Mouse (Mus musculus) myocyte (in vitro differentiated cells): ENCODE results near the gene Tmem54. TPM values are rescaled to one million over a fixed set of nuclear protein-coding genes. Genes with fewer than 3 reads are reported as not detected.

Source experiments
- H3K27me3 ChIP-seq: one replicate; pipeline ENCODE4 v1.6.1; 2011; ENCODE audit not compliant: control insufficient read depth, insufficient read depth, insufficient read length
- H3K36me3 ChIP-seq: one replicate; pipeline ENCODE4 v1.6.1; 2011; ENCODE audit not compliant: control insufficient read depth, insufficient read depth
- H3K4me2 ChIP-seq: one replicate; pipeline ENCODE4 v1.6.1; 2011; ENCODE audit warnings: low read depth, control low read depth
- H3K4me3 ChIP-seq: one replicate; pipeline ENCODE4 v1.5.1; 2011; ENCODE audit warnings: mild to moderate bottlenecking, control low read depth, moderate library complexity
- H3K79me2 ChIP-seq: one replicate; pipeline ENCODE4 v1.6.1; 2011; ENCODE audit not compliant: control insufficient read depth, insufficient read depth
- H3ac ChIP-seq: one replicate; pipeline ENCODE4 v1.6.1; 2011; ENCODE audit not compliant: control insufficient read depth, insufficient read length
- CEBPB ChIP-seq: IDR thresholded peaks from 2 replicates; pipeline ENCODE4 v1.6.1; 2011; ENCODE audit warnings: mild to moderate bottlenecking, moderate library complexity; ENCODE audit not compliant: poor library complexity, insufficient read depth, severe bottlenecking
- E2F4 ChIP-seq: IDR thresholded peaks from one replicate; pipeline ENCODE4 v1.6.1; 2011; ENCODE audit warnings: mild to moderate bottlenecking, control low read depth, moderate library complexity; ENCODE audit not compliant: insufficient read depth
- MAX ChIP-seq: IDR thresholded peaks from one replicate; pipeline ENCODE4 v1.6.1; 2011; ENCODE audit warnings: low read depth, mild to moderate bottlenecking, control low read depth
- MYOD1 ChIP-seq, 3 experiments: IDR thresholded peaks; one replicate each; pipeline ENCODE4 v1.6.1; 2011; ENCODE audit warnings: control low read depth in 2 of 3, low read depth in 2 of 3, mild to moderate bottlenecking in 2 of 3, moderate library complexity in 1 of 3; ENCODE audit not compliant: insufficient read length in 2 of 3, control insufficient read depth in 1 of 3
- MYOG ChIP-seq, 3 experiments: IDR thresholded peaks; one replicate each; pipeline ENCODE4 v1.6.1; 2011; ENCODE audit warnings: control low read depth in 2 of 3, low read depth in 2 of 3, mild to moderate bottlenecking in 2 of 3; ENCODE audit not compliant: insufficient read length in 2 of 3, control insufficient read depth in 1 of 3, insufficient read depth in 1 of 3
- POLR2A ChIP-seq: IDR thresholded peaks from one replicate; pipeline ENCODE4 v1.6.1; 2011; ENCODE audit warnings: low read depth, mild to moderate bottlenecking, control low read depth, moderate library complexity; ENCODE audit not compliant: insufficient read length
- POLR2AphosphoS2 ChIP-seq: IDR thresholded peaks from one replicate; pipeline ENCODE4 v1.6.1; 2011; ENCODE audit warnings: low read depth, control low read depth; ENCODE audit not compliant: insufficient read length
- REST ChIP-seq: IDR thresholded peaks from one replicate; pipeline ENCODE4 v1.6.1; 2011; ENCODE audit warnings: mild to moderate bottlenecking, control low read depth, moderate library complexity; ENCODE audit not compliant: insufficient read depth, insufficient read length
- SRF ChIP-seq: IDR thresholded peaks from one replicate; pipeline ENCODE4 v1.6.1; 2011; ENCODE audit warnings: low read depth; ENCODE audit not compliant: control insufficient read depth, insufficient read length
- TCF12 ChIP-seq: IDR thresholded peaks from one replicate; pipeline ENCODE4 v1.6.1; 2011; ENCODE audit warnings: mild to moderate bottlenecking, control low read depth; ENCODE audit not compliant: poor library complexity, insufficient read depth, severe bottlenecking
- TCF3 ChIP-seq: IDR thresholded peaks from one replicate; pipeline ENCODE4 v1.6.1; 2011; ENCODE audit warnings: low read depth, control low read depth; ENCODE audit not compliant: insufficient read length
- USF1 ChIP-seq: IDR thresholded peaks from one replicate; pipeline ENCODE4 v1.6.1; 2011; ENCODE audit warnings: low read depth, mild to moderate bottlenecking, control low read depth, moderate library complexity
- polyA plus RNA-seq: library from polyadenylated mRNA; unstranded; fragments of >200 nt; fragmentation: generic; extraction: Trizol; gene quantifications from one replicate; pipeline ENCODE4 v1.2.1, GENCODE M21; 2012; ENCODE audit warnings: missing spikeins

The Tmem54 gene
- polyA plus RNA-seq, 1 experiment = 0.41 TPM

DNA sequence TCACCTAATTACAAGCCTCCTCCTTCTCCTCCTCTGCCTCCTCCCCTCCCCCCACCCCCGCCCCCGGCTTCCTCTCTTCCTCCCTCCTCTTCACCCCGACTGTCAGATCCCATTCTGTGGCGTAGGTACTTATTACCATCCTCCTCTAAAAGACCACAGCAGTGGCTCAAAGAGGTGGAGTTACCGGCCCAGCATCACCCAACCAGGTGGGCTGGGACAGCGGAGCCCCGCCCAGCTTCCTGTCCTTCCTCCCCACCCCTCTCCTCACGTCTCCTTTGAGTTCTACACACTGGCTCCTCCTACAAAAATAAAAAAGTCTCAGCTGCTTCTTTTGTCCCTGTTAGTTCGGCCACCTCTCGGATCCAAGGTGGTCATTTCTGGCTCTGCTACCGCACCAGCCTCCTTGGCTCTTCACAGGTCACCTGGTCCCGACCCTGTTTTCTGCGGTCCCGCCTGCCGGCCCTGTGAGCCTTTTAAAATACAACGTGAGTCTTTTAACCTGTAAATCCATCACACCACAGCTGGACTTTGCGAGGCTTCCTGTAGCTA lies 25.5 kb downstream of the Tmem54 start:
- Histone ChIP-seq H3K27me3 (no peaks in the 10 kb centered on the region), H3K4me2 (no peak overlapping the region), H3K36me3 (no peaks in the 10 kb centered on the region), H3ac (no peak overlapping the region), H3K79me2 (no peaks in the 10 kb centered on the region), H3K4me3 (no peak overlapping the region)
- TF ChIP-seq TCF12 = no peak
- no peak for TF ChIP-seq MYOG (IDR thresholded peaks at IDR 0.05; ENCODE audit: control insufficient read depth in 1 of 3, insufficient read depth in 1 of 3, insufficient read length in 2 of 3, low read depth in 2 of 3)
- no peak for TF ChIP-seq E2F4
- no peak for TF ChIP-seq MAX
- TF ChIP-seq POLR2A = no peak

DNA sequence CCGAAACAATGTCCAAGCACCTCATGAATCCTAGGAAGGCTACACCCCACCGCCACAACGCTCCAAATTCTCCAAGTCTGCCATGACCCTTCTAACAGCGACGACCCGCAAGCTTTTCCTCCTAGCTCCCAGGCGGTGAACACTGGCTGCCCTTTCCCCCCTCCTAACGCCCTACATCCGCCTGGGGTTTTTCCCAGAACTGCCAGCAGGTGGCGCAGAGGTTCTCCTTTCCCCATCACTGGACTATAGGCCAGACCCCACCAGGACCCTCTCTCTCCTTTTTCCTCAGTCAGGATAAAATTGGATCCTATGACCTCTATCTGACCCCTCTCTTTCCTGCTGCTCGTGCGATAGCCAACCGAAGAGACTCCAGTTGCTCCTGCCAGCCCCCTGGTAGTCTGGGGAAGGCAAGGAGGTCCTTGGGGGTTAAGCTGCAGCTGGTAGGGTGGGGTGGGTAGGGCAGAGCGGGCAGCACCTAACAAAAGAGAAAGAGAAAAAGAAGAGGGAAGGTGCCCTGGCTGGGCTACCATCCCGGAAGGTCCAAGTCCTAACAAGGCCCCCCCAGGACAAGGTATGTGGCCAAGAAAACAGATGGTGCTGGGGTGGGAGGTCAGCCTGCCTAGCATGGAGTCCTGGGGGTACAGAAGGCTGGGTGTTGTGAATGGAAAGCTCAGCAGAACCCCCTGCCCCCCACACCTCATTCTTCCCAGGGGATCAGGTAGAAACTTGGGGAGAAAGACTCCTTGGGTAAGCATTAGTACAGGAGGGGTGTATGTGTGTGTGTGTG lies 29.6 kb downstream of the Tmem54 start:
- TF ChIP-seq TCF3 (no peak), MAX (no peak), POLR2AphosphoS2 (no peak), POLR2A (no peak), E2F4 (no peak), MYOG (IDR thresholded peaks at IDR 0.05; ENCODE audit: control insufficient read depth in 1 of 3, insufficient read depth in 1 of 3, insufficient read length in 2 of 3, low read depth in 2 of 3) (no peak)
- peak overlapping the region; percentile 16 for H3K4me3 ChIP-seq
- no peak overlapping the region for H3ac ChIP-seq
- peaks cover 9% of the 10 kb centered on the region for H3K27me3 ChIP-seq
- peak overlapping the region; percentile 58 for H3K4me2 ChIP-seq
- no peaks in the 10 kb centered on the region for H3K36me3 ChIP-seq
- H3K79me2 ChIP-seq = no peaks in the 10 kb centered on the region

DNA sequence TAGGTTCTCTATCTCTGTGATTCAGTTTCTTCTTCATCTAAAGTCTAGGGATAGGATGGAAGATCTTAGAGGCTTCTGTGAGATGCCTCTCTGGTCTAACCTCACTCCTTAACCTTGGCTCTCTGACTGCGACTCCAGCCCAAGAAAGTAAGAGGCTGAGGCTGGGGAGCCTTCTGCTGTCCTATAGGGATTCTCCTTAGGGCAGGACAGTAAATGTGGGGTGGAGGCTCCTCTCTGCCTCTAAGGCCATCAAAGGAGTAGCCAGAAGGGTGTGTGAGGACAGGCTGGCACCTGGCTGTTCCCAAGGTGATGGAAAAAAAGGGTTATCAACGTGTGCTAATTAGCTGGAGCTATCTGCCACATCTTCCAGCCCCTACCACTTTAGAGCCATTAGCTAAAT lies 30.3 kb downstream of the Tmem54 start:
- Histone ChIP-seq H3K36me3 (no peaks in the 10 kb centered on the region), H3K27me3 (peaks cover 9% of the 10 kb centered on the region), H3ac (no peak overlapping the region), H3K79me2 (no peaks in the 10 kb centered on the region), H3K4me3 (peak overlapping the region; percentile 16), H3K4me2 (peak overlapping the region; percentile 58)
- TF ChIP-seq TCF12 (no peak), CEBPB (no peak), TCF3 (no peak), USF1 (no peak), E2F4 (no peak), SRF (no peak), MYOD1 (IDR thresholded peaks at IDR 0.05; ENCODE audit: control insufficient read depth in 1 of 3, insufficient read length in 2 of 3, low read depth in 2 of 3) (no peak), POLR2A (no peak), POLR2AphosphoS2 (no peak), REST (no peak), MAX (no peak), MYOG (IDR thresholded peaks at IDR 0.05; ENCODE audit: control insufficient read depth in 1 of 3, insufficient read depth in 1 of 3, insufficient read length in 2 of 3, low read depth in 2 of 3) (no peak)

DNA sequence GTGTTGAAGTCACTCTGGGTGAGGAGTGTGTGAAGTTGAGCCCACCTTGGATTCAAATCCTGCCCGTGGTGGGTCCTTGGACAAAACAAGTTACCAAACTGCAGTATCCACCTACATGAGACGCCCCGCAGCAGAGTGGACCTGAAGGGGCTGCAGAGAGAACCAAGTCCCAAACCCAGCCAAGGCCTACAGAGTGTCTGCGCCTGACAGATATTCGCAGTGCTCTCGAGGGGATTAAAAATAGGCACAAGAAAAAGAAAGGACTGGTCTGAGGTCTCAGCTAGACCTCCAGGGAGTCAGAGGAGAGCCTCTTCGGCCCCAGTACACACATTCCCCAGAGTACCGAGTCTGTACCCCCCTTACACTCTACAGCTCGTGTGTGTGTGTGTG lies 30.8 kb downstream of the Tmem54 start:
- H3K27me3 ChIP-seq = peaks cover 9% of the 10 kb centered on the region
- TF ChIP-seq USF1 (no peak), MYOG (IDR thresholded peaks at IDR 0.05; ENCODE audit: control insufficient read depth in 1 of 3, insufficient read depth in 1 of 3, insufficient read length in 2 of 3, low read depth in 2 of 3) (no peak), E2F4 (no peak), TCF3 (no peak), CEBPB (no peak), POLR2A (no peak), POLR2AphosphoS2 (no peak), REST (no peak), SRF (no peak)
- no peaks in the 10 kb centered on the region for H3K36me3 ChIP-seq
- H3ac ChIP-seq = peak overlapping the region; percentile 42
- H3K79me2 ChIP-seq = no peaks in the 10 kb centered on the region
- peak overlapping the region; percentile 16 for H3K4me3 ChIP-seq
- H3K4me2 ChIP-seq = peak overlapping the region; percentile 58
